Mouse (Mus musculus) lung, postnatal 0 days (tissue): Measurements from ENCODE around the gene Irx5.

Experiments
- CTCF ChIP-seq: IDR thresholded peaks from 2 replicates; pipeline ENCODE4 v1.5.1; 2016; ENCODE audit warnings: antibody characterized with exemption, mild to moderate bottlenecking
- EP300 ChIP-seq: IDR thresholded peaks from 2 replicates; pipeline ENCODE4 v1.6.1; 2016; ENCODE audit warnings: antibody characterized with exemption, mild to moderate bottlenecking, control low read depth

DNA sequence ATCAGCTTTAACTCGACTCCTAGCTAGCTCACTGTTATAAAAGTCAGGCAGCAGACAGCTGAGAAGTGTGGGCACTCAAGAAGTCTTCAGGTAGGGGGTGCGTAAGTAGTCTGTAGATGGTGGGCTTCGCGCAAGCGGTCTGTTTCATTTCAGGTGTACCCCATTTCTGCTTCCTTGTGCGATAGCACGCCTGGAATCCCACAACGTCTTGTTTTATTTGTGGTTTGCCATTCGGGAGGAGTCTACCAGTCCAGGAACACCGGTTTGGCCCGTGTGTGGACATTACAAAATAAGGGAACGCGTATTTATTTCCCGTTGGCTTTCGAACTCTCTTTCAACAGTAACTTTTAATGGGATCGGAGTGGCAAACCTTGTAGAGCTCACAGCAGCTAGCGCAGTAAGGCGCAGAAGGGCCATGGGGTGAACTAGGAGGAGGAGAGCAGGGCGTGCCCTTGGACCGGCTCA is 7.4 kb downstream of the Irx5 start:
- TF ChIP-seq EP300 = no peak
- no peak for TF ChIP-seq CTCF
